Mouse (Mus musculus): ENCODE data around the gene Ncmap.

DNA sequence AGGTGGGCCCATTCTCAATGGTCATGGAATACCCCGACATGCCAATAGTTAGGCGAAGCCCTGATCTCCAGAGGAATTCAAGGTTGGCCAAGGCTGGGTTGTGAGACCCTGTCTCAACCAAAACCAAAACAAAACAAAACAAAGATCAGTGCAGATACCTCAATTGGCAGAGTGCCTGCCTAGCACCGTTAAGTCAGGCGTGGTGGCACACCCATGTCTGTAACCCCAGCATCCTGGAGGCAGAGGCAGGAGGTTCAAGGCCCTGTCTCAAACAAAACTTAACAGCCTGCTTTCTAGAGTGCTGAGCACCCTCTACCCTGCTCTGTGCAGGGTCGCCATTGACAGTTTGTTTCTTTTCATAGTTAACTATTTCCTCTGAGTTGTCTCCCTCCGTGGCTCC is 7.0 kb downstream of the Ncmap start:
- TF ChIP-seq POLR2A (IDR thresholded peaks at IDR 0.05; ENCODE audit: insufficient read length, low read depth) = no peak
- no peak for TF ChIP-seq MAX (IDR thresholded peaks at IDR 0.05; ENCODE audit: low read depth)

All from myocyte (in vitro differentiated cells).